Mouse (Mus musculus): ENCODE data around the gene Nme4.

DNA sequence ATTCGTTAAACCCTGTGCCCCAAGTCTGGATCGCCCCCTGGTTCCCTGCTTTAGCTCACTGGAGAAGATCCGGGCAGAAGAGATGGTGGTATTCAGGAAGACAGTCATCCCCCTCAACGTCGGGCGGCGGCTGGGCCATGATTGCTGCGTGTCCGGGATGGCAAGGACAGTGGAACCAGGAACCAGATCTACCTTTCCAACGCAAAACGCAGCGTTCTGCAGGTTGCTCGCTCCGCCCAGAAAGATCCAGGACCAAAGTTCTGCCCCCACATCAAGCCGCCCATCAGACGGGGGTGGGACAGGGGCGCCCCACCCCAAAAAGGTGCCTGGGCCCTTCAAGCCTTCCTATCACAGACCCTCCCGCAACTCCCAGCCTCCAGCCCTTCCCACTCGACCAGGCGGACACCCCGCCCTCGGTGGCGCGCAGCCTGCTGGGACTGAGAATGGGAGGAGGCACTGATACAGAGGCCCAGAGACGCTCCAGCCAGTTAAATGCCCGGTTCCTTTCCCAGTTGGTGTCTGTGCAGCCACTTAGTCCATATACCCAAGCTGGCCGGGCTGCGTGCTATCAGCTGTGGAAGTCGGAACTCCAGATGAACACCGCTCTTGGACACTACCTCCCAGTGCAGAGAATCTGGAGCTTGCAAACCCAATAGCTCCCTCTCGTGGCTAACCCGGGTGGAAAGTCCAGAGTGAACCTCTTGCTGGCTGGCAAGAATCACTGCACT, 5.3 kb downstream of the Nme4 start, which contains the start of gene Decr2:
- TF ChIP-seq NANOG (IDR thresholded peaks at IDR 0.05; ENCODE audit: borderline replicate concordance, low read length) = no peak
- peak; percentile 87 for TF ChIP-seq CTCF (conservative IDR thresholded peaks at IDR 0.05; ENCODE audit: low read length)
- no peak for TF ChIP-seq POU5F1 (IDR thresholded peaks at IDR 0.05; ENCODE audit: borderline replicate concordance, low read length)
